Mouse (Mus musculus) natural killer cell, adult 2 months (primary cell): Measurements from ENCODE around the gene Esr1.
A peak's percentile ranks its signal among the peaks of the same experiment; 100 is the strongest.

Experiments
- DNase-seq, 2 experiments: peaks; one replicate each; pipeline ENCODE4 v3.0.0; 2022; ENCODE audit warnings: low spot score in 2 of 2

The Esr1 gene

GRCm38 (mm10) chr10:4620596-4621504 lies 9.5 kb downstream of the Esr1 start:
- DNase-seq, result no peak

GRCm38 (mm10) chr10:4621505-4621815 lies 10.1 kb downstream of the Esr1 start:
- DNase-seq, result no peak

- no peak for DNase-seq
Measured at GRCm38 (mm10) chr10:4623319-4623718, 11.9 kb downstream of the Esr1 start.

GRCm38 (mm10) chr10:4624581-4624980 lies 13.2 kb downstream of the Esr1 start:
- no peak for DNase-seq

GRCm38 (mm10) chr10:4625300-4625699 lies 13.9 kb downstream of the Esr1 start:
- no peak for DNase-seq

- DNase-seq, result peak; percentile 12 to 23
Measured at GRCm38 (mm10) chr10:4626432-4626831, 15.0 kb downstream of the Esr1 start.

- DNase-seq, result no peak
Measured at GRCm38 (mm10) chr10:4626996-4627395, 15.6 kb downstream of the Esr1 start.

GRCm38 (mm10) chr10:4627415-4627814 lies 16.0 kb downstream of the Esr1 start:
- DNase-seq, result no peak

- DNase-seq, result no peak
Measured at GRCm38 (mm10) chr10:4629314-4629713, 17.9 kb downstream of the Esr1 start.

GRCm38 (mm10) chr10:4632211-4632704 lies 20.9 kb downstream of the Esr1 start:
- peak; percentile 37 to 44 for DNase-seq

- DNase-seq, result no peak
Measured at GRCm38 (mm10) chr10:4633287-4634030, 22.1 kb downstream of the Esr1 start.

GRCm38 (mm10) chr10:4635740-4636139 lies 24.3 kb downstream of the Esr1 start:
- no peak for DNase-seq

GRCm38 (mm10) chr10:4646074-4646473 lies 34.7 kb downstream of the Esr1 start:
- no peak for DNase-seq

GRCm38 (mm10) chr10:4646851-4647250 lies 35.5 kb downstream of the Esr1 start:
- DNase-seq, result no peak

GRCm38 (mm10) chr10:4665380-4665779 lies 54.0 kb downstream of the Esr1 start:
- DNase-seq, result no peak

GRCm38 (mm10) chr10:4667006-4667405 lies 55.6 kb downstream of the Esr1 start:
- no peak for DNase-seq

GRCm38 (mm10) chr10:4670053-4670452 lies 58.7 kb downstream of the Esr1 start:
- DNase-seq, result no peak

GRCm38 (mm10) chr10:4671876-4672275 lies 60.5 kb downstream of the Esr1 start:
- DNase-seq, result no peak

- no peak for DNase-seq
Measured at GRCm38 (mm10) chr10:4673311-4673816, 62.0 kb downstream of the Esr1 start.

- DNase-seq, result peak; percentile 18 to 19
Measured at GRCm38 (mm10) chr10:4674983-4675592, 63.7 kb downstream of the Esr1 start.

- no peak for DNase-seq
Measured at GRCm38 (mm10) chr10:4683106-4683505, 71.7 kb downstream of the Esr1 start.

- no peak for DNase-seq
Measured at GRCm38 (mm10) chr10:4683711-4684265, 72.4 kb downstream of the Esr1 start.
